Mouse (Mus musculus): ENCODE measurements around the gene Anxa9.

GRCm38 (mm10) chr3:95298018-95298417 is 9.0 kb downstream of the Anxa9 start:
- no peak for TF ChIP-seq CTCF (IDR thresholded peaks at IDR 0.05; ENCODE audit: low read depth, low read length)
- TF ChIP-seq POLR2A (IDR thresholded peaks at IDR 0.05; ENCODE audit: extremely low read depth, insufficient read depth, low read length): no peak

Data from liver, adult 2 months (tissue).